In genomic region chr1:58613786-58614185, GRCm38 (mm10) we compare ENCODE assay signal across 8 mouse cellular contexts. TPM values are rescaled to one million over a fixed set of nuclear protein-coding genes. Genes with fewer than 3 reads are reported as not detected.
DNase-seq lines count a peak whose midpoint lies in the region.

No protein-coding gene starts in this region.

- DNase-seq in heart, adult 9 months (ENCODE audit: low spot score in 2 of 2), result peak; percentile 13 to 27
- no peak for DNase-seq in heart, embryonic 10.5 days (ENCODE audit: low spot score)
- peak; percentile 15 for DNase-seq in ovary, adult 18-20 months (ENCODE audit: low spot score)
- no peak for DNase-seq in ovary, postnatal 14 days (ENCODE audit: low spot score)
- peak; percentile 69 for DNase-seq in ZHBTc4 (ENCODE audit: low read depth, low spot score)
- DNase-seq in thymus, postnatal 25 days, result peak; percentile 5
- no peak for DNase-seq in gastrocnemius, postnatal 25 days
- no peak for DNase-seq in layer of hippocampus, adult 9-11 months

- no peaks in the 10 kb centered on the region for H3K27me3 ChIP-seq in heart, embryonic 10.5 days (ENCODE audit: insufficient read depth, poor library complexity, severe bottlenecking)

- H3K4me3 ChIP-seq in heart, embryonic 10.5 days, result no peak overlapping the region

- H3K4me1 ChIP-seq in heart, embryonic 10.5 days, result no peaks in the 10 kb centered on the region

- no peak overlapping the region for H3K27ac ChIP-seq in heart, embryonic 10.5 days

- H3K9me3 ChIP-seq in heart, embryonic 10.5 days, result no peaks in the 10 kb centered on the region

- WGBS in heart, embryonic 10.5 days, result 69% methylated on average over 6 of the region's 6 CpGs

- H3K36me3 ChIP-seq in heart, embryonic 10.5 days, result no peaks in the 10 kb centered on the region

RNA-seq across cellular contexts. Expression of gene Ndufb3, which starts 27.6 kb away (rescaled TPM):
- 172 and 198 TPM in 2 replicates for polyA plus RNA-seq in heart, embryonic 10.5 days (2016; fragmentation: Nextera tagmentation; extraction: Ambion mirVana)
- total RNA-seq in gastrocnemius, postnatal 25 days (2021), result 100 to 1,000 TPM; 162 to 175 TPM

RNA-seq across cellular contexts. Expression of gene Fam126b, which starts 27.7 kb away (rescaled TPM):
- 4.3 and 6.4 TPM in 2 replicates for polyA plus RNA-seq in heart, embryonic 10.5 days (2016; fragmentation: Nextera tagmentation; extraction: Ambion mirVana)
- 10 to 100 TPM; 11.2 to 11.3 TPM for total RNA-seq in gastrocnemius, postnatal 25 days (2021)

Comparison
In these comparisons a context has a peak if more than half of its experiments do, and no peak if none do; other contexts are left out.
1. DNase-seq: peak in heart, adult 9 months (2 of 2), ovary, adult 18-20 months (single experiment), ZHBTc4 (single experiment) and thymus, postnatal 25 days (single experiment); none in heart, embryonic 10.5 days (single experiment), ovary, postnatal 14 days (single experiment), gastrocnemius, postnatal 25 days (single experiment) and layer of hippocampus, adult 9-11 months (single experiment).